9 mouse cellular contexts compared by ENCODE assay signal in genomic region chrX:103615453-103615852, GRCm38 (mm10). TPM values are rescaled to one million over a fixed set of nuclear protein-coding genes. Genes with fewer than 3 reads are reported as not detected.
DNase-seq lines count a peak whose midpoint lies in the region; ATAC-seq and TF ChIP-seq lines count a peak whose summit lies in the region.
"Had no signal": no experiment of that assay in that cellular context is flagged by ENCODE, and none has a peak within 500 bp of the region (broad histone marks: within the 10 kb centered on the region; RNA-seq: fewer than 3 reads in every experiment).

No protein-coding gene starts in this region.

- H3K9me3 ChIP-seq in heart, postnatal 0 days (replicated peaks; ENCODE audit: control insufficient read depth, low read length), result no peaks in the 10 kb centered on the region
- no peaks in the 10 kb centered on the region for H3K9me3 ChIP-seq in embryonic facial prominence, embryonic 12.5 days
- no peaks in the 10 kb centered on the region for H3K9me3 ChIP-seq in hindbrain, postnatal 0 days (ENCODE audit: low read length)
- H3K9me3 ChIP-seq in midbrain, embryonic 14.5 days (ENCODE audit: control insufficient read depth, low read length), result no peaks in the 10 kb centered on the region

- peak overlapping the region; percentile 60 for H3K4me3 ChIP-seq in heart, postnatal 0 days (ENCODE audit: low read depth, low read length)
- peak overlapping the region; percentile 38; the same call in 1 of the 2 replicates for H3K4me3 ChIP-seq in embryonic facial prominence, embryonic 12.5 days
- peak overlapping the region; percentile 45; the same call in 1 of the 2 replicates for H3K4me3 ChIP-seq in hindbrain, postnatal 0 days (ENCODE audit: low read length)
- H3K4me3 ChIP-seq in midbrain, embryonic 14.5 days (replicated peaks; ENCODE audit: low read depth, low read length), result peak overlapping the region; percentile 44
- no peak overlapping the region for H3K4me3 ChIP-seq in cerebellum, adult 2 months (replicated peaks; ENCODE audit: insufficient read depth, low read depth, low read length)

- peak overlapping the region; percentile 66 for H3K4me2 ChIP-seq in heart, postnatal 0 days (ENCODE audit: low read depth, low read length)
- H3K4me2 ChIP-seq in embryonic facial prominence, embryonic 12.5 days (replicated peaks), result peak overlapping the region; percentile 57
- peak overlapping the region; percentile 62 for H3K4me2 ChIP-seq in hindbrain, postnatal 0 days (ENCODE audit: low read depth, low read length)
- H3K4me2 ChIP-seq in midbrain, embryonic 14.5 days (ENCODE audit: low read length), result peak overlapping the region; percentile 65

- TF ChIP-seq POLR2A in cerebellum, adult 2 months (IDR thresholded peaks at IDR 0.05; ENCODE audit: borderline replicate concordance, insufficient read depth, low read length), result no peak

- no peak for DNase-seq in heart, postnatal 0 days (ENCODE audit: low spot score)
- DNase-seq in heart, postnatal 36 days, result no peak
- DNase-seq in hindbrain, postnatal 0 days (ENCODE audit: low spot score), result no peak
- no peak for DNase-seq in midbrain, embryonic 14.5 days
- DNase-seq in retina, postnatal 1 day, result no peak
- DNase-seq in cerebellum, adult 2 months, result no peak
- no peak for DNase-seq in frontal cortex, postnatal 10 days (ENCODE audit: low spot score in 2 of 2)

- no peaks in the 10 kb centered on the region for H3K4me1 ChIP-seq in heart, postnatal 0 days (ENCODE audit: control insufficient read depth, insufficient read depth)
- H3K4me1 ChIP-seq in embryonic facial prominence, embryonic 12.5 days, result no peaks in the 10 kb centered on the region
- H3K4me1 ChIP-seq in hindbrain, postnatal 0 days (ENCODE audit: insufficient read depth, low read length), result no peaks in the 10 kb centered on the region
- 0 out of 2 replicates have a peak, but pooled peaks cover 4% of the 10 kb centered on the region for H3K4me1 ChIP-seq in midbrain, embryonic 14.5 days (ENCODE audit: control insufficient read depth, insufficient read depth, low read length)
- no peaks in the 10 kb centered on the region for H3K4me1 ChIP-seq in cerebellum, adult 2 months (ENCODE audit: control insufficient read depth, insufficient read depth, low read length)

- no peak overlapping the region for H3K9ac ChIP-seq in heart, postnatal 0 days (replicated peaks; ENCODE audit: low read depth, low read length)
- no peak overlapping the region for H3K9ac ChIP-seq in embryonic facial prominence, embryonic 12.5 days
- H3K9ac ChIP-seq in hindbrain, postnatal 0 days (replicated peaks; ENCODE audit: low read length), result peak overlapping the region; percentile 48
- H3K9ac ChIP-seq in midbrain, embryonic 14.5 days (replicated peaks; ENCODE audit: low read length), result no peak overlapping the region

- no peaks in the 10 kb centered on the region for H3K27me3 ChIP-seq in heart, postnatal 0 days (ENCODE audit: control insufficient read depth, insufficient read depth, low read length)
- no peaks in the 10 kb centered on the region for H3K27me3 ChIP-seq in embryonic facial prominence, embryonic 12.5 days
- no peaks in the 10 kb centered on the region for H3K27me3 ChIP-seq in hindbrain, postnatal 0 days (ENCODE audit: insufficient read depth, low read length)
- H3K27me3 ChIP-seq in midbrain, embryonic 14.5 days (ENCODE audit: control insufficient read depth, insufficient read depth, low read length), result no peaks in the 10 kb centered on the region
- no peaks in the 10 kb centered on the region for H3K27me3 ChIP-seq in cerebellum, adult 2 months (ENCODE audit: control insufficient read depth, insufficient read depth, low read length)
- H3K27me3 ChIP-seq: Patski had no signal

- intact Hi-C loops in heart, postnatal 36 days (cut with DNase I), result no loop called here

- TF ChIP-seq EP300 in heart, postnatal 0 days (IDR thresholded peaks at IDR 0.05; ENCODE audit: low read depth), result no peak

- 0 out of 2 replicates have a peak, but pooled peaks cover 3% of the 10 kb centered on the region for H3K36me3 ChIP-seq in heart, postnatal 0 days (replicated peaks; ENCODE audit: control insufficient read depth, insufficient read depth, low read length)
- H3K36me3 ChIP-seq in embryonic facial prominence, embryonic 12.5 days, result peaks cover 14% of the 10 kb centered on the region; the same call in 1 of the 2 replicates
- H3K36me3 ChIP-seq in hindbrain, postnatal 0 days (ENCODE audit: insufficient read depth, low read length), result peaks cover 4% of the 10 kb centered on the region; the same call in 1 of the 2 replicates
- 0 out of 2 replicates have a peak, but pooled peaks cover 7% of the 10 kb centered on the region for H3K36me3 ChIP-seq in midbrain, embryonic 14.5 days (ENCODE audit: control insufficient read depth, insufficient read depth, low read length)

- H3K27ac ChIP-seq in heart, postnatal 0 days (ENCODE audit: low read depth), result no peak overlapping the region
- no peak overlapping the region for H3K27ac ChIP-seq in embryonic facial prominence, embryonic 12.5 days
- no peak overlapping the region for H3K27ac ChIP-seq in hindbrain, postnatal 0 days
- no peak overlapping the region for H3K27ac ChIP-seq in midbrain, embryonic 14.5 days (replicated peaks; ENCODE audit: low read depth, low read length)
- H3K27ac ChIP-seq in cerebellum, adult 2 months (ENCODE audit: insufficient read depth, low read length), result no peak overlapping the region

- no peak for ATAC-seq in heart, postnatal 0 days (ENCODE audit: insufficient read depth, low read depth)
- ATAC-seq in embryonic facial prominence, embryonic 12.5 days (ENCODE audit: insufficient number of reproducible peaks, insufficient read depth, low FRiP score, low TSS enrichment), result no peak
- no peak for ATAC-seq in hindbrain, postnatal 0 days
- no peak for ATAC-seq in midbrain, embryonic 14.5 days (ENCODE audit: low FRiP score, low TSS enrichment)
- ATAC-seq: Patski had no signal

- TF ChIP-seq CTCF in heart, postnatal 0 days (IDR thresholded peaks at IDR 0.05; ENCODE audit: low read depth), result no peak
- TF ChIP-seq CTCF in hindbrain, postnatal 0 days (IDR thresholded peaks at IDR 0.05; ENCODE audit: low read depth), result no peak
- no peak for TF ChIP-seq CTCF in cerebellum, adult 2 months (IDR thresholded peaks at IDR 0.05; ENCODE audit: borderline replicate concordance, insufficient read depth, low read depth, low read length)

- WGBS in heart, postnatal 0 days, result 80% methylated on average over 4 of the region's 4 CpGs
- 76% methylated on average over 4 of the region's 4 CpGs for WGBS in embryonic facial prominence, embryonic 12.5 days
- WGBS in hindbrain, postnatal 0 days, result 71% methylated on average over 4 of the region's 4 CpGs
- 69% methylated on average over 4 of the region's 4 CpGs for WGBS in midbrain, embryonic 14.5 days
- WGBS in cerebellum, adult 2 months, result 52% methylated on average over 4 of the region's 4 CpGs

RNA-seq across cellular contexts. Expression of gene Zcchc13, which starts 14.9 kb away (rescaled TPM):
- total RNA-seq in heart, postnatal 0 days (2014; rRNA removed; ENCODE audit: low replicate concordance), result not detected in 2 replicates
- polyA plus RNA-seq in heart, postnatal 0 days (2015; fragmentation: Nextera tagmentation; extraction: Ambion mirVana), result not detected in 2 replicates
- not detected for total RNA-seq in heart, postnatal 36 days (2021)
- not detected in 2 replicates for polyA plus RNA-seq in embryonic facial prominence, embryonic 12.5 days (2016; fragmentation: Nextera tagmentation; extraction: Ambion mirVana)
- not detected in 2 replicates for total RNA-seq in hindbrain, postnatal 0 days (2014; rRNA removed)
- not detected in 2 replicates for polyA plus RNA-seq in hindbrain, postnatal 0 days (2015; fragmentation: Nextera tagmentation; extraction: Ambion mirVana)
- polyA plus RNA-seq in midbrain, embryonic 14.5 days (2014; fragmentation: Nextera tagmentation; extraction: Ambion mirVana), result not detected in 2 replicates
- 0.10 and 0.13 TPM in 2 replicates for polyA plus RNA-seq in cerebellum, adult 2 months (2012; rRNA removed)
- polyA plus RNA-seq: Patski had no signal
